Mouse (Mus musculus) G1E (cell line): ENCODE measurements around the gene Rrp8. TPM values are rescaled to one million over a fixed set of nuclear protein-coding genes. Genes with fewer than 3 reads are reported as not detected.

Source experiments
- ATAC-seq: 2 replicates; pipeline ENCODE4 v1.8.0; 2016; ENCODE audit warnings: mild to moderate bottlenecking; ENCODE audit not compliant: insufficient number of reproducible peaks, poor library complexity, low FRiP score, severe bottlenecking; ENCODE audit errors: extremely low read depth
- DNase-seq: peaks from one replicate; pipeline ENCODE4 v3.0.0; 2012; ENCODE audit warnings: low spot score
- H3K27me3 ChIP-seq: 2 replicates; pipeline ENCODE4 v1.6.1; 2012; ENCODE audit warnings: mild to moderate bottlenecking, low read length, inconsistent platforms; ENCODE audit not compliant: insufficient read depth
- H3K36me3 ChIP-seq: replicated peaks from 2 replicates; pipeline ENCODE3; 2012; ENCODE audit warnings: mild to moderate bottlenecking, inconsistent platforms
- H3K4me1 ChIP-seq: 2 replicates; pipeline ENCODE4 v1.6.1; 2012; ENCODE audit warnings: low read depth, low read length, inconsistent platforms, mixed read lengths; ENCODE audit not compliant: insufficient read depth
- H3K4me3 ChIP-seq: 2 replicates; pipeline ENCODE4 v1.5.1; 2012; ENCODE audit warnings: low read depth, mild to moderate bottlenecking, inconsistent platforms, low read length, moderate library complexity, mixed read lengths
- H3K9me3 ChIP-seq: replicated peaks from 2 replicates; pipeline ENCODE4 v1.6.1; 2012; ENCODE audit warnings: inconsistent platforms
- CTCF ChIP-seq: IDR thresholded peaks from 2 replicates; pipeline ENCODE4 v1.5.1; 2012; ENCODE audit warnings: low read depth, low read length, inconsistent platforms, mixed read lengths
- GATA1 ChIP-seq: IDR thresholded peaks from 2 replicates; pipeline ENCODE4 v1.6.1; 2012; ENCODE audit warnings: borderline replicate concordance, low read length, inconsistent platforms, mixed read lengths
- GATA2 ChIP-seq: IDR thresholded peaks from 2 replicates; pipeline ENCODE4 v1.6.1; 2012; ENCODE audit warnings: low read depth, low read length, inconsistent platforms, borderline replicate concordance
- POLR2AphosphoS5 ChIP-seq: IDR thresholded peaks from 2 replicates; pipeline ENCODE4 v1.6.1; 2012; ENCODE audit warnings: low read depth, low read length, inconsistent platforms; ENCODE audit not compliant: insufficient replicate concordance
- TAL1 ChIP-seq: conservative IDR thresholded peaks from 2 replicates; pipeline ENCODE4 v1.6.1; 2012; ENCODE audit warnings: low read depth, low read length, inconsistent platforms, mixed read lengths
- polyA plus RNA-seq: library from polyadenylated mRNA; stranded (reverse); fragments of >175 nt; gene quantifications from 2 replicates; pipeline ENCODE4 v1.2.3, GENCODE M21; 2012
- total RNA-seq, 2 experiments: library from RNA; stranded (forward) in 1 of 2; stranded (reverse) in 1 of 2; fragments of 200-1000 nt in 1 of 2; fragments of >200 nt in 1 of 2; fragmentation: Nextera tagmentation in 1 of 2; gene quantifications; 2 replicates each; pipeline ENCODE4 v1.2.3; 2014 to 2017

Rrp8 gene
- total and polyA plus RNA-seq, 3 experiments, result 29.4 to 51.5 (median 35.1) TPM

- ATAC-seq (no peak), DNase-seq (no peak)
- peaks cover 30% of the 10 kb centered on the region for H3K27me3 ChIP-seq
- no peaks in the 10 kb centered on the region for H3K4me1 ChIP-seq
- no peaks in the 10 kb centered on the region for H3K36me3 ChIP-seq
- TF ChIP-seq GATA2, result no peak
- no peak for TF ChIP-seq GATA1
- no peak for TF ChIP-seq POLR2AphosphoS5
- TF ChIP-seq CTCF, result no peak
- no peak for TF ChIP-seq TAL1
- H3K4me3 ChIP-seq, result no peak overlapping the region
- no peaks in the 10 kb centered on the region for H3K9me3 ChIP-seq
Measured at GRCm38 (mm10) chr7:105769959-105770358, 32.8 kb upstream of the Rrp8 start.

- Histone ChIP-seq H3K4me3 (no peak overlapping the region), H3K9me3 (no peaks in the 10 kb centered on the region), H3K27me3 (peaks cover 19% of the 10 kb centered on the region), H3K4me1 (no peaks in the 10 kb centered on the region), H3K36me3 (no peaks in the 10 kb centered on the region)
- DNase-seq (no peak), ATAC-seq (no peak)
- no peak for TF ChIP-seq GATA2
- no peak for TF ChIP-seq CTCF
- no peak for TF ChIP-seq TAL1
- TF ChIP-seq GATA1, result no peak
- TF ChIP-seq POLR2AphosphoS5, result no peak
Measured at GRCm38 (mm10) chr7:105767729-105768165, 30.6 kb upstream of the Rrp8 start.

- ATAC-seq, result no peak
Measured at GRCm38 (mm10) chr7:105764331-105764730, 27.1 kb upstream of the Rrp8 start.

DNA sequence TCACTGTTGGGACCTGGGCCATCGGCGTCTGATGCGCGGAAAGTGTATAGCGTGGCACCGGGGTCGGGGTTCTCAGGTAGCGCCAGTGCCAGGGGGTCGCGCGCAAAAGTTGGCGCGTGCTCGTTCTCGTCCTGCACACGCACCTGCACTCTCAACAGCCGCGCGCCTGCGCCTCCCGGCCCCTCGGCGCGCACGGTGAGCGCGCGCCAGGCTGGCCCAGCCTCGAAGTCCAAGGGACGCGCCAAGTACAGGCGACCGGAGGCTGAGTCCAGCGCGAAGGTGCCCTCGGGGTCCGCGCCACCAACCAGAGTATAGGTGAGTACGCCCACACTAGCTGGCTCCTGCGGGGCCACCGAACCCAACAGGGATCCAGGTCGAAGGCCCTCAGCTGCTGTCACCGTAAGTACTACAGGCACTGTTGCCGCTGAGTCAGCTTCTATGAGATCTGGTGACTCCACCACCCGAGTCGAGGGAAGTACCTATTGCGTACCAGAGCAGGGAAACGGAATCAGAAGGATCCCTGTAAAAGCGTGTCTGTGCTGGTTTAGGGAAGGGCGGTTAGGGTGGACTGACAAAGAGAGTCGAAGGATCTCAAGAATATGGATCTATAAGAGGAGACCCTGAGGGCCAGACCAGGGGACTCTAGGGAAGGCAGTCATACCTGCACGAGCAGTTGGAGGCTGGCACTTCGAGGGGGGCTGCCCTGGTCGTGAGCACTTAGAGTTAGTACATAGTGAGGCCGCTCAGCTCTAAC, 25.5 kb upstream of the Rrp8 start:
- no peaks in the 10 kb centered on the region for H3K36me3 ChIP-seq
- no peak for ATAC-seq
- no peak for DNase-seq
- H3K4me1 ChIP-seq, result 0 out of 2 replicates have a peak, but pooled peaks cover 2% of the 10 kb centered on the region
- H3K27me3 ChIP-seq, result peaks cover 34% of the 10 kb centered on the region
- H3K4me3 ChIP-seq, result no peak overlapping the region
- no peaks in the 10 kb centered on the region for H3K9me3 ChIP-seq
- no peak for TF ChIP-seq TAL1
- TF ChIP-seq GATA1, result no peak
- no peak for TF ChIP-seq POLR2AphosphoS5
- no peak for TF ChIP-seq GATA2
- TF ChIP-seq CTCF, result no peak

More at GRCm38 (mm10) chr7:105764331-105764730, 27.1 kb upstream of the Rrp8 start:
- Histone ChIP-seq H3K9me3 (no peaks in the 10 kb centered on the region), H3K4me3 (no peak overlapping the region), H3K4me1 (0 out of 2 replicates have a peak, but pooled peaks cover 2% of the 10 kb centered on the region), H3K27me3 (peaks cover 22% of the 10 kb centered on the region), H3K36me3 (no peaks in the 10 kb centered on the region)
- TF ChIP-seq POLR2AphosphoS5, result no peak
- no peak for TF ChIP-seq TAL1
- TF ChIP-seq CTCF, result no peak
- no peak for TF ChIP-seq GATA1
- TF ChIP-seq GATA2, result no peak
- DNase-seq, result no peak

DNA sequence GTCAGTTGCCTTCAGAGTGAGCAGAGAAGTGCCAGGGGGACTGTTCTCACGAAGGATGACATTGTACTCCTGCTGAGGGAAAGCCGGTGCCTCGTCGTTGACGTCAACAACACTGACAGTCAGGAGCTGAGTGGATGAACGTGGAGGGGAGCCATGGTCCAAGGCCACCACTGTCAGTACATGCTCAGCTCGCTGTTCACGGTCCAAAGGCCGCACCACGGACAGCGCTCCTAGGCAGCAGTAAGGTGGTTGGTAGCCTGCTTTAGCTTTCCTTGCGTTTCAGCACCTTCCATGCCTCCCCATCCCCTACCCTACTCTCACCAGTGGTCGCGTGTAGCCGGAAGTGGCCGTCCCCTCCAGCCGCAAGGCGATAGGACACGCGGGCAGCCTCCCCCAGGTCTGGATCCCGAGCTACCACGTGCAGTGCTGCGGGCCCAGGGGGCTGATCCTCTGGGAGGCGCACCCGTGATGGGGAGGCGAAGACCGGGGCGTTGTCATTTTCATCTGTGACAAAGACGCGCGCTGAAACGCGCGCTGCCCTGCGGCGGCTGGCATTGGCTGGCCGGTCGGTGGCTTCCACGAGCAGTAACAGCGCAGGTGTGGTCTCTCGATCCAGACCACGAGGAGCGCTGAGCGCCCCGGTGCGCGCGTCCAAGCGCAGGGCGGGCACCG, 24.8 kb upstream of the Rrp8 start:
- Histone ChIP-seq H3K27me3 (peaks cover 36% of the 10 kb centered on the region), H3K9me3 (no peaks in the 10 kb centered on the region), H3K4me1 (0 out of 2 replicates have a peak, but pooled peaks cover 2% of the 10 kb centered on the region), H3K4me3 (no peak overlapping the region), H3K36me3 (no peaks in the 10 kb centered on the region)
- no peak for DNase-seq
- ATAC-seq, result no peak
- no peak for TF ChIP-seq GATA1
- no peak for TF ChIP-seq CTCF
- TF ChIP-seq POLR2AphosphoS5, result no peak
- no peak for TF ChIP-seq TAL1
- TF ChIP-seq GATA2, result no peak

DNA sequence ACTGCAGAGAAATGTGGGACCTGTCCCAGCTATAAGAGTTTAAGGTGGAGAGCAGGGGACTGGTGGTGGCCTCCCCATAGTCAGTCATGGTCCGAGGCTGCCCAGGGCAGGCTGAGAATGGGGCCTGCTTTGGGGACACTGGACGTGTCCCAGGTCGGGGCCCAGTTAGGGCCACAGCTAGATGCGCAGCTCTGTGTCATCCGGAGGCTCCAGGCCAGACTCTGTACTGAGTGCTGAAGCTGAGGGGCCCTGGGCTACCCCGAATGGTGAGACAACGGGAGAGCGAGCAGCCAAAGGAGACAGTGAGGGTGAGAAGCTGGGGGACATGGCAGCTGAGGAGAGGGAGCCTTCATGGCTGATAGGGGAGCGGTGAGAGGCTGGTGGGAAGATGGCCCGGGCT, 16.1 kb upstream of the Rrp8 start:
- ATAC-seq (no peak), DNase-seq (no peak)
- no peaks in the 10 kb centered on the region for H3K9me3 ChIP-seq
- TF ChIP-seq GATA2 (no peak), TAL1 (no peak), CTCF (no peak)
- peaks cover 29% of the 10 kb centered on the region for H3K4me1 ChIP-seq
- peaks cover 27% of the 10 kb centered on the region for H3K36me3 ChIP-seq
- H3K4me3 ChIP-seq, result no peak overlapping the region
- H3K27me3 ChIP-seq, result peaks cover 47% of the 10 kb centered on the region
